Mouse (Mus musculus) liver, adult 2 months (tissue): Measurements from ENCODE around the gene Klrb1c. TPM values are rescaled to one million over a fixed set of nuclear protein-coding genes. Genes with fewer than 3 reads are reported as not detected.

Source experiments
- DNase-seq: peaks from one replicate; pipeline ENCODE4 v3.0.0-alpha.2; 2011; ENCODE audit warnings: low read depth, low spot score; ENCODE audit errors: extremely low read depth
- H3K27ac ChIP-seq: fragments of 200-500 bp; replicated peaks from 2 replicates; pipeline ENCODE4 v1.5.1; 2012; ENCODE audit warnings: low read depth, mild to moderate bottlenecking, control low read depth, inconsistent platforms, low read length; ENCODE audit not compliant: insufficient read depth
- H3K27me3 ChIP-seq: fragments of 200-500 bp; 2 replicates; pipeline ENCODE4 v1.6.1; 2012; ENCODE audit warnings: mild to moderate bottlenecking, moderate library complexity, low read length, inconsistent platforms; ENCODE audit not compliant: control insufficient read depth, insufficient read depth
- H3K36me3 ChIP-seq: fragments of 200-500 bp; 2 replicates; pipeline ENCODE4 v1.6.1; 2012; ENCODE audit warnings: low read length, inconsistent platforms; ENCODE audit not compliant: control insufficient read depth, insufficient read depth
- H3K4me1 ChIP-seq: fragments of 200-500 bp; 2 replicates; pipeline ENCODE4 v1.6.1; 2011; ENCODE audit warnings: low read length; ENCODE audit not compliant: control insufficient read depth, insufficient read depth
- H3K4me3 ChIP-seq: fragments of 200-500 bp; 2 replicates; pipeline ENCODE4 v1.5.1; 2011; ENCODE audit warnings: low read depth, mild to moderate bottlenecking, control low read depth, low read length, moderate library complexity; ENCODE audit not compliant: insufficient read depth
- H3K79me2 ChIP-seq: fragments of 200-500 bp; 2 replicates; pipeline ENCODE4 v1.6.1; 2012; ENCODE audit warnings: inconsistent platforms, mild to moderate bottlenecking, low read length, moderate library complexity; ENCODE audit not compliant: control insufficient read depth, insufficient read depth
- H3K9ac ChIP-seq: fragments of 200-500 bp; 2 replicates; pipeline ENCODE4 v1.6.1; 2012; ENCODE audit warnings: low read depth, mild to moderate bottlenecking, control low read depth, inconsistent platforms, low read length
- CTCF ChIP-seq: fragments of 200-500 bp; IDR thresholded peaks from 2 replicates; pipeline ENCODE4 v1.5.1; 2011; ENCODE audit warnings: low read depth, low read length, control low read depth
- POLR2A ChIP-seq: fragments of 200-500 bp; IDR thresholded peaks from 2 replicates; pipeline ENCODE4 v1.6.1; 2011; ENCODE audit warnings: low read length, control low read depth; ENCODE audit not compliant: insufficient read depth; ENCODE audit errors: extremely low read depth
- WGBS: fragments of 180-500 bp; shearing (Covaris S2); methylation state at CpG from one replicate; pipeline ENCODE4 v1.1.7; 2018; 5-methylcytosine and 5-hydroxymethylcytosine counted together
- polyA plus RNA-seq: library from polyadenylated mRNA; depleted of rRNA; stranded (reverse); fragments of >200 nt; gene quantifications from 2 replicates; pipeline ENCODE4 v1.2.3, GENCODE M21; 2012; rRNA removed
- total RNA-seq: library from RNA; depleted of rRNA; stranded (reverse); fragments of >200 nt; gene quantifications from 2 replicates; pipeline ENCODE4 v1.2.3, GENCODE M21; 2014; rRNA removed

Klrb1c gene
- total and polyA plus RNA-seq, 2 experiments, result 0.13 to 1.1 TPM

DNA sequence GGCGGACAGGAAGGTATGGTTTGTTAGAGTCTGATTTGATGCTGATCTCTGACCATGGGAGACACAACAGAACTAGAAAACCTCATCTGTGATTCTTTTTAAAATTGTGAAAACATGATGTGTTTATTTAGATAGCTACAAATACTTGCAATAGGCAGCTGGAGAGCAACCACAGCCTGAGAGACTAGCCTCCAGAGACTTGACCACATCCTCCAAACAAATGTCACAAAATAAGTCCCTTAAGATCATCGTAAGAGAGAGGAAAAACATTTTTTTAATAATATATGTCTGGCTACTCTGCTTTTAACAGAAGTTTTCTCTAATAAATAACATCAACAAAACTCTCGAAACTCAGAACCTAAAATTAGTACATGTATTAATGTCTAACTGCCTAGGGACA lies 57.0 kb downstream of the Klrb1c start:
- TF ChIP-seq POLR2A (no peak), CTCF (no peak)
- Histone ChIP-seq H3K27me3 (no peaks in the 10 kb centered on the region), H3K27ac (no peak overlapping the region), H3K9ac (no peak overlapping the region), H3K4me3 (no peak overlapping the region), H3K4me1 (no peaks in the 10 kb centered on the region), H3K36me3 (no peaks in the 10 kb centered on the region), H3K79me2 (no peaks in the 10 kb centered on the region)
- no peak for DNase-seq
- WGBS, result 87% methylated on average over 3 of the region's 3 CpGs

Other genes starting within 250 kb of the Klrb1c start
- gene A2ml1, start 207.6 kb downstream of the Klrb1c start, total RNA-seq, result 3.8 and 8.8 TPM in 2 replicates
- 3.7 and 7.5 TPM in 2 replicates for gene A2ml1, start 207.6 kb downstream of the Klrb1c start, polyA plus RNA-seq
- gene Klrb1a, start 165.7 kb downstream of the Klrb1c start, total RNA-seq, result not detected in 2 replicates
- gene Klrb1a, start 165.7 kb downstream of the Klrb1c start, polyA plus RNA-seq, result not detected in 2 replicates
- gene Clec2h, start 126.8 kb downstream of the Klrb1c start, total RNA-seq, result 9.0 and 25.9 TPM in 2 replicates
- gene Clec2h, start 126.8 kb downstream of the Klrb1c start, polyA plus RNA-seq, result 0.22 and 0.62 TPM in 2 replicates
- not detected in 2 replicates for gene Klrb1, start 66.2 kb downstream of the Klrb1c start, total RNA-seq
- not detected in 2 replicates for gene Klrb1, start 66.2 kb downstream of the Klrb1c start, polyA plus RNA-seq
- 0.37 TPM in 1 of 2 replicates, not detected in the other for gene Gm44511, start 37.1 kb upstream of the Klrb1c start, total RNA-seq
- not detected in 2 replicates for gene Gm44511, start 37.1 kb upstream of the Klrb1c start, polyA plus RNA-seq
- 0.07 and 0.09 TPM in 2 replicates for gene Klrb1b, start 37.1 kb upstream of the Klrb1c start, total RNA-seq
- not detected in 2 replicates for gene Klrb1b, start 37.1 kb upstream of the Klrb1c start, polyA plus RNA-seq
- gene Clec2i, start 98.4 kb upstream of the Klrb1c start, total RNA-seq, result 0.60 and 0.65 TPM in 2 replicates
- gene Clec2i, start 98.4 kb upstream of the Klrb1c start, polyA plus RNA-seq, result 0.07 and 0.10 TPM in 2 replicates
- gene BC035044, start 101.9 kb upstream of the Klrb1c start, total RNA-seq, result 1.1 and 3.3 TPM in 2 replicates
- 0.15 and 0.31 TPM in 2 replicates for gene BC035044, start 101.9 kb upstream of the Klrb1c start, polyA plus RNA-seq
- 0.20 TPM in 1 of 2 replicates, not detected in the other for gene Clec2g, start 145.2 kb upstream of the Klrb1c start, total RNA-seq
- not detected in 2 replicates for gene Clec2g, start 145.2 kb upstream of the Klrb1c start, polyA plus RNA-seq